Mouse (Mus musculus): ENCODE measurements around the gene Ccpg1.

The Ccpg1 gene

GRCm38 (mm10) chr9:73045204-73045603, 60.0 kb downstream of the Ccpg1 start:
- DNase-seq (ENCODE audit: low read depth, low spot score): no peak

DNA sequence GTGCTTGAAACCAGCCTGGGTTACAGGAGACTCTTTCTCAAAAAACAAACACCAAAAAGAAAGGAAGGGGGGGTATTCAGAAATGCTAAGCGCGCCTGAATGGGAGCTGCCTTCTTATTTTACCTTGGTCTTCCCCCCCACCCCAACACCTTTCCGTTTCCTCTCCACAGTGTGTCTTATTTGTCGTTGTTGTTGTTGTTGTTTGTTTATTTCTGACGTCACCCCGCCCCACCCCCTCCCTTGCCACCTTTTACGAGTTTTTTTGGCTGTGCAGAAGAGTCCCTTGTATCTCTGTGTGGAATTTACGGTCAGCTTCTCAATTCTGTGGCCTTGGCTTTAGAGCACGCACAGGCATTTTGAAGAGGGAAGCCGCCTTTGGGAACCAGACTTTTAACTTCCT, 60.5 kb downstream of the Ccpg1 start:
- no peak for DNase-seq (ENCODE audit: low read depth, low spot score)

DNA sequence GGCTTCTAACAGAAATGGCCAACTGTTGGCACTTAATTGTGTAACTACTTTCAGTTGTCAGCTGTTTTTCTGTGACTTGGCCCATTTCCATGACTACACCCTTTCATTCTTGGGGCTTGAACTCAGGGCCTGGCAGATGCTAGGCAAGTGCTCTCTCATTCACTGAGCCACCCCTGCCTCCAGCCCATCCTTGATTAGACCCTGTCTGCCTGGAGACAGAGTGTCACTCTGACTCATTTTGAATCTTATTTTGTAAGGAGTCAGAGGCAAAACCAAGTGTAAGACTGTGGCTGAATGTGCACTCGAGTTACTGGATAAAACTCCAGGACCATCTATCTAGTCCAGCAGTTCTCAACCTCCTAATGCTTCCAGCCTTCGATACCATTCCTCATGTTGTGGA, 62.7 kb downstream of the Ccpg1 start:
- DNase-seq (ENCODE audit: low read depth, low spot score): no peak

GRCm38 (mm10) chr9:73048927-73049326, 63.7 kb downstream of the Ccpg1 start:
- no peak for DNase-seq (ENCODE audit: low read depth, low spot score)

DNA sequence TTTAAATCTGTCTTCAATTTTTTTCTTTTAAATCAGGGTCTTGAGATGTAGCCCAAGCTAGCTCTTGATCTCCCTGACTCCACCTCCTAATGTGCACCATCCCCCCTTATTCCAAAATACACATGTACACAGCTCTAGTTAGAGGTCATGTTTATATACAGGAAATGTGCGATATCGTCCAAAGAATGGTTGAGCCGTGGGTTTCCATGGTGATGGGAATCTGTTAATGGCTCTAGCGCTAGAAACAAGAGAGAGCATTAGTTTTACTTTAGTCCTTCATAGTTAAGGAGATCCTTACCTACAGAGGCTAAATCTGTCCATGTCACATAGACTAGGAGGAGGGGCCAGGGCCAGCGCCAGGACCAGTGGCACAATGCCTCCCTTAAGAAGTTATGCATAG, 64.6 kb downstream of the Ccpg1 start:
- no peak for DNase-seq (ENCODE audit: low read depth, low spot score)

GRCm38 (mm10) chr9:73050606-73051005, 65.4 kb downstream of the Ccpg1 start:
- DNase-seq (ENCODE audit: low read depth, low spot score): no peak

- no peak for DNase-seq (ENCODE audit: low read depth, low spot score)
Measured at GRCm38 (mm10) chr9:73055441-73055911, 70.2 kb downstream of the Ccpg1 start.

- no peak for DNase-seq (ENCODE audit: low read depth, low spot score)
Measured at GRCm38 (mm10) chr9:73059224-73059623, 74.0 kb downstream of the Ccpg1 start.

DNA sequence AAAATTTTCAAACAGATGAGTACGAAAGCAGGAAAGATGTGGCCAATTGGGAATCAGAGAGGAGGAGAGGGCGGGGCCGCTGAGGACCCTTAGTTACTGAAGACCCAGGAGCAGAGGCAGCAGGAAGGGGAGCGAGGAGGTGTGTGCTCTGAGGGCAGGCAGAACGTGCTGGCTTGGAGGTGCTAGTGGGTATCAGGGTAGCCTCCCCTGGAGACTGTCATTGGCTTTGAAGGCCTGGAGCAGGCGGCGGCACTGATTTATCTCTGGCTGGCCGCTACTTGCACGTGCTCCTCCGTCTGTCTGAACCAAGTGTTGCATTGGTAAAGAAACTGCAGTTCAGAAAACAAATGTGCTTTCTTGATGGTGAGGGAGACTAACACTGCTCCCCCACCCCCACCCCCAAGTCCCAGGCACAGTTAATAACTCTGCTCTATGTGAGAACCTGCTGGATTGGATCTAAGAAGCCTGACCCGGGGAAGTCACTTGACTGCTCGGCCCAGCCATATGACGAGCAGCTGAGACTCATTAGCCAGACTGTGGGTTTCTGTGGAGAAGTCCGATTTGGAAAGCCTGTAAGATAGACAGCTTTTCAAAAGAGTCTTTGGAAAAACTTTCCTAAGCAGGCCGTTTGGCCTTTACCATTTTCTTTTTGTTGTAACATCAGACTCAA, 78.5 kb downstream of the Ccpg1 start:
- no peak for DNase-seq (ENCODE audit: low read depth, low spot score)
